Mouse (Mus musculus) layer of hippocampus, adult 2 months (tissue): ENCODE measurements around the gene Slit1. TPM values are rescaled to one million over a fixed set of nuclear protein-coding genes. Genes with fewer than 3 reads are reported as not detected.

ENCODE experiments used
- DNase-seq, 2 experiments: peaks; one replicate each; pipeline ENCODE4 v3.0.0; 2022; ENCODE audit warnings: low spot score in 2 of 2
- H3K27ac ChIP-seq: fragments of 200-600 bp; 2 replicates; pipeline ENCODE4 v1.8.1; 2022
- H3K4me3 ChIP-seq: fragments of 200-600 bp; 2 replicates; pipeline ENCODE4 v1.8.1; 2022; ENCODE audit warnings: mild to moderate bottlenecking
- CTCF ChIP-seq: fragments of 200-600 bp; conservative IDR thresholded peaks from 2 replicates; pipeline ENCODE4 v1.8.1; 2022; ENCODE audit warnings: antibody characterized with exemption, mild to moderate bottlenecking, moderate library complexity
- total RNA-seq, 2 experiments: library from RNA; stranded (reverse); gene quantifications; 2 replicates each; pipeline ENCODE4 v1.2.3; 2021

The Slit1 gene
- total RNA-seq, 2 experiments from 2014 or later = 232 to 244 TPM

DNA sequence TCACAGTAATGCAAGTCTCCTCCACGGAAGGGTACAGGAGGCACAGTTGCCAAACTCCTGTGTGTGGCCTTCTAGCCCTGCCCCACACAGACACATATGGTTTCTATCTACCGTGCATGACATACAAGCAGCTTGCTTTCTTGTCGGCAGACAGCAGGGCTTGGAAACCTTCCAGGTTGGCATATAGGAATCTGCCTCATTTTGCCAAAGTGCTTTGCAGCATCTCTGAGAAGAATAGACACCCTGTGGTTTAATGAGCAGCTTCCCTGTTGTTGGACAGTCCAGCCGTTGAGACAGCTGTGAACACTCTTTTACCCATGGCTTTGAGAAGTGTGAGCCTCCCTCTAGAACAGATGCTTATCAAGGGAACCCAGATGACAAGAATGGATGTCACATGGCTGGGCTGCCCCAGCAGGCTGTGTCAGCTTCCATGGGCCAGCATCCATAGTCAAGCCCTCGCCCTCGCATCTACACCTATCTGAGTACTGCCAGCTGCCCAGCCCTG is 125.3 kb downstream of the Slit1 start:
- no peak for TF ChIP-seq CTCF
- DNase-seq = no peak
- Histone ChIP-seq H3K27ac (peak overlapping the region; percentile 14; the same call in 1 of the 2 replicates), H3K4me3 (no peak overlapping the region)

DNA sequence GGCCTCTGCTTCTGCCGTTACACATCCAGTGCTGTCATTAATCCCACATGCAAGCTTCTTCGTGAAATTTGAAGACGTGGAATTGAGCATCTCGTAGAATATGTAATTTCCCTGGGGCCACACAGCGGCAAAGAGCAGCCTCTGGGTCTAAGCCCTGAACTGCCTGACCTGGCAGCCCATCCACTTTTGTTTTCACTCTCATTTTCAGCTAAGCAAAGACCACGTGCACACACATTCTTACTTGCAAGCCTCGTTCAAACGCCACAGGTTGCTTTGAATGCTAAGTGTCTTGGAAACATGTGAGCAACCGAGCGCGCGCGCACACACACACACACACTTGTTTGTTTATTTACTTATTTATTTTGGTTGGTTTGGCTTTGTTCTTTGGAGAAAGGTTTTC is 126.4 kb downstream of the Slit1 start:
- TF ChIP-seq CTCF = no peak
- H3K4me3 ChIP-seq = no peak overlapping the region
- no peak for DNase-seq
- no peak overlapping the region for H3K27ac ChIP-seq

DNA sequence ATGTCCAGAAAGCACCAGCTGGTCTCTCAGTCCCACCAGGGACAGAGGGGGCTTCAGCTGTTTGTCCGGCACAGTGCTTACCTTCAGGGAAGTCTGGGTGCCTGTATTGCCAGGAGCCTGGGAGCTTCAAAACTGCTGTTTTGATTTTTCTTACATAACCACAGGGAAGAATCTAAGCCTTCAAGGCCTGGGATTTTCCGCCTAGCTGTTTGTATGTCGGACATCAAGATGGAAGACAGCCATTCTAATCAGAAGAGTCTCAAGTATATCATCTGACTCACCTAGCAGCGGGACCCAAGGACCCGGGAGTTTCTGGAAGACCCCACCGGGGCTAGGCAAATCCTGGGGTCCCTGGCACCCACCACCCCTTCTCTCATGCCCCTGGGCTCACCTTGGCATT is 127.2 kb downstream of the Slit1 start:
- TF ChIP-seq CTCF = no peak
- DNase-seq = no peak
- Histone ChIP-seq H3K4me3 (no peak overlapping the region), H3K27ac (0 out of 2 replicates have a peak overlapping the region, but pooled peaks have one; percentile 39)

GRCm38 (mm10) chr19:41615606-41616224 is 127.8 kb downstream of the Slit1 start:
- no peak for DNase-seq
- no peak for TF ChIP-seq CTCF

GRCm38 (mm10) chr19:41613325-41614087 is 130.0 kb downstream of the Slit1 start:
- DNase-seq = no peak
- no peak overlapping the region for H3K4me3 ChIP-seq
- no peak overlapping the region for H3K27ac ChIP-seq
- TF ChIP-seq CTCF = no peak

More at GRCm38 (mm10) chr19:41615606-41616224, 127.8 kb downstream of the Slit1 start:
- Histone ChIP-seq H3K27ac (0 out of 2 replicates have a peak overlapping the region, but pooled peaks have one; percentile 39), H3K4me3 (no peak overlapping the region)

- Histone ChIP-seq H3K4me3 (no peak overlapping the region), H3K27ac (no peak overlapping the region)
- no peak for TF ChIP-seq CTCF
- DNase-seq = no peak
Observed at GRCm38 (mm10) chr19:41611683-41612082, 131.8 kb downstream of the Slit1 start.

GRCm38 (mm10) chr19:41606208-41606987 is 137.1 kb downstream of the Slit1 start:
- peak; percentile 43 to 63 for DNase-seq
- H3K27ac ChIP-seq = peak overlapping the region; percentile 23; the same call in 1 of the 2 replicates
- no peak for TF ChIP-seq CTCF
- H3K4me3 ChIP-seq = no peak overlapping the region

DNA sequence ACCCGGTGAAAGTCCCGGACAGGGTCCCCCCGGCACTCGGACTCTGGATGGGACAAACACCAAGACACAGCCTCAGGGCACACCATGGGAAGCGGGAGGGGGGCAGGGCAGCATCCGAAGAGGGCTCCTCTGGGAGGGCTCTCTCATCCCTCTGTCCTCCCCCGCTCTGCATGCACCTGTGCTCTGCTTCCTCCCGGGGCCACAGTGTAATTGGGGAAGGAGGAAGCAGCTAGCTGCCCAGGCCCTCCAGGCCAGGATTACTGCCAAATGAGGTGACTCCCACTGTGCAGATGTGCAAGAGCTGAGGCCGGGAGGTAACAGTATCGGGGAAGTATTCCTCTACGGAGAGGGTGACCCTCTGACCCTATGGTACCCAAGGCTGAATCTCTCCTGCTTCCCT is 142.8 kb downstream of the Slit1 start:
- Histone ChIP-seq H3K4me3 (no peak overlapping the region), H3K27ac (no peak overlapping the region)
- no peak for TF ChIP-seq CTCF
- no peak for DNase-seq

GRCm38 (mm10) chr19:41597170-41597894 is 146.1 kb downstream of the Slit1 start:
- Histone ChIP-seq H3K27ac (peak overlapping the region; percentile 14; the same call in 1 of the 2 replicates), H3K4me3 (no peak overlapping the region)
- DNase-seq = no peak
- no peak for TF ChIP-seq CTCF

- Histone ChIP-seq H3K27ac (no peak overlapping the region), H3K4me3 (no peak overlapping the region)
- no peak for DNase-seq
- no peak for TF ChIP-seq CTCF
Observed at GRCm38 (mm10) chr19:41591808-41592207, 151.7 kb downstream of the Slit1 start.

GRCm38 (mm10) chr19:41589681-41590080 is 153.8 kb downstream of the Slit1 start:
- no peak for DNase-seq
- Histone ChIP-seq H3K27ac (no peak overlapping the region), H3K4me3 (no peak overlapping the region)
- TF ChIP-seq CTCF = no peak

- Histone ChIP-seq H3K4me3 (no peak overlapping the region), H3K27ac (no peak overlapping the region)
- TF ChIP-seq CTCF = no peak
- no peak for DNase-seq
Observed at GRCm38 (mm10) chr19:41589026-41589425, 154.4 kb downstream of the Slit1 start.
